Mouse (Mus musculus) limb, embryonic 11.5 days (tissue): Measurements from ENCODE around the gene Gpr18. TPM values are rescaled to one million over a fixed set of nuclear protein-coding genes. Genes with fewer than 3 reads are reported as not detected.

ENCODE experiments used
- ATAC-seq: fragments of 200-750 bp; cut with Nextera tagmentation; 2 replicates; pipeline ENCODE4 v1.8.0; 2017; ENCODE audit warnings: low read depth; ENCODE audit not compliant: insufficient number of reproducible peaks, low FRiP score, low TSS enrichment
- DNase-seq: peaks from one replicate; pipeline ENCODE4 v3.0.0-alpha.2; 2015; ENCODE audit warnings: low spot score
- H3K27ac ChIP-seq: fragments of 300-500 bp; sonication (generic); replicated peaks from 2 replicates; pipeline ENCODE4 v1.5.1; 2014; ENCODE audit warnings: low read depth, mild to moderate bottlenecking, low read length
- H3K27me3 ChIP-seq: fragments of 300-500 bp; sonication (generic); 2 replicates; pipeline ENCODE4 v1.6.1; 2014; ENCODE audit warnings: mild to moderate bottlenecking, low read length, mixed read lengths; ENCODE audit not compliant: control insufficient read depth, insufficient read depth
- H3K36me3 ChIP-seq: fragments of 300-500 bp; sonication (generic); 2 replicates; pipeline ENCODE4 v1.6.1; 2014; ENCODE audit warnings: mild to moderate bottlenecking, low read length, moderate library complexity, mixed read lengths; ENCODE audit not compliant: control insufficient read depth, insufficient read depth
- H3K4me1 ChIP-seq: fragments of 300-500 bp; sonication (generic); 2 replicates; pipeline ENCODE4 v1.6.1; 2014; ENCODE audit warnings: low read length, mixed read lengths; ENCODE audit not compliant: control insufficient read depth, insufficient read depth
- H3K4me2 ChIP-seq: fragments of 300-500 bp; sonication (generic); 2 replicates; pipeline ENCODE4 v1.6.1; 2014; ENCODE audit warnings: low read depth, mild to moderate bottlenecking, moderate library complexity; ENCODE audit not compliant: severe bottlenecking
- H3K4me3 ChIP-seq: fragments of 300-500 bp; sonication (generic); 2 replicates; pipeline ENCODE4 v1.5.1; 2014; ENCODE audit warnings: low read depth, low read length
- H3K9ac ChIP-seq: fragments of 300-500 bp; sonication (generic); 2 replicates; pipeline ENCODE4 v1.6.1; 2014; ENCODE audit warnings: mild to moderate bottlenecking, low read length
- H3K9me3 ChIP-seq: fragments of 300-500 bp; sonication (generic); 2 replicates; pipeline ENCODE4 v1.6.1; 2016; ENCODE audit warnings: low read length; ENCODE audit not compliant: control insufficient read depth
- WGBS: fragments of 180-500 bp; shearing (Covaris S2); extraction: QIAGEN DNeasy Blood & Tissue Kit; methylation state at CpG from one replicate; pipeline ENCODE4 v1.1.7; 2014; 5-methylcytosine and 5-hydroxymethylcytosine counted together
- polyA plus RNA-seq: library from polyadenylated mRNA; unstranded; fragments of >200 nt; fragmentation: Nextera tagmentation; extraction: Ambion mirVana; gene quantifications from 2 replicates; pipeline ENCODE4 v1.2.1, GENCODE M21; 2014

Gpr18 gene
- polyA plus RNA-seq, 1 experiment from 2014 or later, result 0.09 TPM

DNA sequence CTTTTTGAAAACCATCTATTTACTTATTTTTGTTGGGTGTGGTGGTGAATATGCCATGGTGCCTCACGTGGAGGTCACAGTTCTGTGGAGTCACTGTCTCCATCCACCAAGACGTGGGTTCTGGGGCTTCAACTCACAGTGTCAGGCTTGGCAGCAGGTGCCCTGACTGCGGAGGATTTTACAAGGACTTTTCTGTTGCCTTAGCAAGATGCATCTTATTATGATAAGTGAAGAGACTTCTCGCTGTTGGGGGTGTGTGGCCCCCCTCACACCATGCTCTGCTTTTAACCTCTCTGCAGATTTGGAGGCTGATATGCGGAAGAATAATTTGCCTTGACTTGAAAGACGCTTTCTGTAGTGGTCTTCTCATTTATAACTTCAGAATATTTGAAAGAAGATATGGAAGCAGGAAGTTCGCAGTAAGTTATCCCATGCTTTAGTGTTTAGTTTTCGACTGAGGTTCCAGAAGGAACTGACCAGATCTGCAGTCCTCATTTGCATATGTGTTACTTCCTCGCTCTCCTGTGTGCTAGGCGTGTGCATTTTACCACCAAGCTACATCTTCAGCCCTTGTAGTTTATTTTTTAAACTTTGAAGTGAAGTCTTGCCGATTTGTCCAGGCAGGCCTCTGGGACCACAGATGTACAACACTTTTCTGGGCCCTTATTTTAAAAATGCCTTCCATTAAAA is 8.4 kb downstream of the Gpr18 start:
- Histone ChIP-seq H3K4me2 (no peak overlapping the region), H3K9me3 (no peaks in the 10 kb centered on the region), H3K36me3 (peaks cover 6% of the 10 kb centered on the region; the same call in 1 of the 2 replicates), H3K9ac (no peak overlapping the region), H3K4me1 (no peaks in the 10 kb centered on the region), H3K4me3 (no peak overlapping the region), H3K27ac (no peak overlapping the region), H3K27me3 (no peaks in the 10 kb centered on the region)
- DNase-seq (no peak), ATAC-seq (no peak)
- WGBS, result 91% methylated on average over 11 of the region's 11 CpGs

DNA sequence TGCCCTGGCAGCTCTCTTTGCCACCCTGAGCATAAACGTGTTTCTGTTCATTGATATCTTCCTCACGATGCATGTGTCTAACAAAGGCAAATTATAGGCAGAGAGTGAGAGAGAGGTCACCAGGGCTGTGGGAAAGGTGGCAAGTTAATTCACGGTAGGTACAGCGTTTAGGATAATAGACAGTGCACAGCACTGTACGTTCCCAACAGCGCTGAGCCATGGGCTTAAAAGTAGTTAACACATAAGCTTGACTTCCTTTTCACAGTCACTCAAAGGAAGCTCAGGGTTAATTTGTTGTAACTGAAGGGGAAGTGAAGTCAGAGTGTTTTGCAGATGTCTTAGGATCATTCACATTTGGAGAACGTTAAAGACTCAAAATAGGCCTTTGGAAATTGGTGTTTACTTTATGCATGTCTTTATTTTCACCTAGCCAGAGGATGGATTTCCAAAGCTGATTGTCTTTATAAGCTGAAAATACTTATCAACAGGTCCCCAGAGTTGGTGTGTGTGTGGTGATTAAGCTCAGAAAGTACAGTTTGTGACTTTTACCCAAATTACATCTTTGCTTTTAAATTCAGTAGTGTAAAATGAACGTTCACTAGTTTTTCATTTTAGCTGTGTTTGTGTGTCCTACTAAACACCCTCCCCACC is 9.1 kb downstream of the Gpr18 start:
- H3K27me3 ChIP-seq, result no peaks in the 10 kb centered on the region
- no peaks in the 10 kb centered on the region for H3K9me3 ChIP-seq
- H3K36me3 ChIP-seq, result peaks cover 2% of the 10 kb centered on the region; the same call in 1 of the 2 replicates
- ATAC-seq, result no peak
- no peak for DNase-seq
- 70% methylated on average over 8 of the region's 8 CpGs for WGBS
- H3K27ac ChIP-seq, result no peak overlapping the region
- no peaks in the 10 kb centered on the region for H3K4me1 ChIP-seq
- no peak overlapping the region for H3K4me3 ChIP-seq
- no peak overlapping the region for H3K4me2 ChIP-seq
- no peak overlapping the region for H3K9ac ChIP-seq

DNA sequence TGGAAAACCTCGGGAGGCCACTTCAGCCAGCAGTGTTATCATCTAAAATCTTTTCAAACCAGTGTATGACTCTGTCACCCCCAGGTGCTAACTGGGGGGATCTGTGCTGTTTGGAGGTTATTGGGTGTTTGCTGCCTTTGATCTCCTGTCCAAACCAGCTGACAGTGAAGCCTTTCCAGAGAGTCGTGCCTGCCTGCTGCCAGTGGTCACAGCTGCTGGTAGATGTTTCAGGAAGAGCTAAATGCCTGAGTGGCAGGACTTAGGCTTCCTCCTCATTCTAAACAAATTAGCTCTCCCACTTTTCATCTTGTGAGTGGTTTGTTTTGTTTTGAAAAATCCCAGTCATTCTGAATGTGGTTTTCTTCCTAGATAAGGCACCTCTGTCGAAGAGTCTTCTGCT is 10.8 kb downstream of the Gpr18 start:
- DNase-seq (no peak), ATAC-seq (no peak)
- 0 out of 2 replicates have a peak, but pooled peaks cover 2% of the 10 kb centered on the region for H3K36me3 ChIP-seq
- no peak overlapping the region for H3K4me3 ChIP-seq
- no peak overlapping the region for H3K27ac ChIP-seq
- no peaks in the 10 kb centered on the region for H3K9me3 ChIP-seq
- H3K27me3 ChIP-seq, result no peaks in the 10 kb centered on the region
- WGBS, result 17% methylated on average over 3 of the region's 3 CpGs
- no peaks in the 10 kb centered on the region for H3K4me1 ChIP-seq
- H3K4me2 ChIP-seq, result no peak overlapping the region
- H3K9ac ChIP-seq, result no peak overlapping the region

DNA sequence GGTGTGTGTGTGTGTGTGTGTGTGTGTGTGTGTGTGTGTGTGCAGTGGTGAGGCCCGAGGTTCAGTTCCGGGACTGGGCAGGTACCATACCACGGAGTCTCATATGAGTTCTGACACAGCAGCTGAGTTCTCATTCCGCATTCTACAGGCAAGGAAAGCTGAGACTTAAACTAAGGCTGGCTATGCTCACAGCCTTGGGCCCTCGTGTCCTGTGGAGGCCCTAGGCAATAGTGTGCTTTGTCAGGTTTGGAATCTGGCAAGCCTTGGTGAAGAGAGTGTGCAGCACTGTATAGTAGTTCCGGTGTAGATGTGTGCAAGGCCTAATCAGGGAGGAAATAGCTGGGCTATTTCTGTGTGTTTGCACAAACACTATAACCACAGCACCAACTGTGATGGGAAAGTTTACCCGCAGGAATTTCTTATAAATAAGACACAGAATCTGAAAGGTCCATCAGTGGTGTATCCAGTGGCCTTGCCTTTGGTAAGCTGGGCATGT is 12.2 kb downstream of the Gpr18 start:
- DNase-seq, result no peak
- no peaks in the 10 kb centered on the region for H3K4me1 ChIP-seq
- 0 out of 2 replicates have a peak, but pooled peaks cover 2% of the 10 kb centered on the region for H3K36me3 ChIP-seq
- H3K27ac ChIP-seq, result no peak overlapping the region
- ATAC-seq, result no peak
- no peak overlapping the region for H3K4me3 ChIP-seq
- H3K27me3 ChIP-seq, result no peaks in the 10 kb centered on the region
- H3K9me3 ChIP-seq, result no peaks in the 10 kb centered on the region
- WGBS, result 93% methylated on average over 7 of the region's 7 CpGs
- no peak overlapping the region for H3K9ac ChIP-seq
- no peak overlapping the region for H3K4me2 ChIP-seq

DNA sequence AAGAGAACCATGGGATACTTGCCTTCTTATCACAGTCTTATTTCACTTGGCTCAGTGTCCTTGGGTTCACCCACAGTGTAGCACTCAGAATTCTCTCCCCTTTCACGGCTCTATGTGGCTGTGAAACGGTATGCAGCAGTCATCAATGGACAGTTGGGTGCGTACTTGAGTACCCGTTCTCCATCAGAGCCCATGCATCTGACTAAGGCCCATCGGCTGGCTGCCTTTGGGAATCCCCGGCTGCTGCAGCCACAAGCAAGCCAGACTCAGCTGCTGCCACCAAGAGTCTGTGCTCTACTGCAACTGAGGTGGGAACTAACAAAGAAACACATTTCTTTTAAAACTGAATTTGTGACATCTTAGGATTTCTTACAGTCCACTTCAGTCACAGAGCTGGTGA is 14.1 kb downstream of the Gpr18 start:
- H3K4me1 ChIP-seq, result no peaks in the 10 kb centered on the region
- no peak overlapping the region for H3K27ac ChIP-seq
- ATAC-seq (no peak), DNase-seq (no peak)
- no peaks in the 10 kb centered on the region for H3K27me3 ChIP-seq
- no peak overlapping the region for H3K4me2 ChIP-seq
- H3K9ac ChIP-seq, result no peak overlapping the region
- H3K9me3 ChIP-seq, result no peaks in the 10 kb centered on the region
- H3K4me3 ChIP-seq, result no peak overlapping the region
- 91% methylated on average over 6 of the region's 6 CpGs for WGBS
- 0 out of 2 replicates have a peak, but pooled peaks cover 2% of the 10 kb centered on the region for H3K36me3 ChIP-seq

DNA sequence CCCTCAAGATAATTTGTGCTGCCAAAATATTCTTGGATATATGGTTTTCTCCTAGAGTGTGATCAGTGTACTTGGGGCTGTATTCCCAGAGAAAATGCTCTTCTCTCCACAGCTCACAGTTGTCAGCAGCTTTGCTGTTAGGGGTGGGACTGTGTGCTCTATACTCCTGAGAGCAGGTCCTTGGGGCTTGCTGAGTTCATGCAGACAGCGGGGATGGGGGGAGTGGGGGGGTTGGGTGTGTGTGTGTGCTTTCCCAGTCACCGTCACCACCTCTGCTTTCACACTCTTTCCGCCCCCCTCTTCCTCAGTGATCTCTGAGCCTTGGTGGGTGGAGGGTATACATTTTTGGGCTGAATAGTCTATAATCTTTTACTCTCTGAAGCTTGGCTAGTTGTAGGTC is 16.5 kb downstream of the Gpr18 start:
- 82% methylated on average over 3 of the region's 3 CpGs for WGBS
- no peak for DNase-seq

DNA sequence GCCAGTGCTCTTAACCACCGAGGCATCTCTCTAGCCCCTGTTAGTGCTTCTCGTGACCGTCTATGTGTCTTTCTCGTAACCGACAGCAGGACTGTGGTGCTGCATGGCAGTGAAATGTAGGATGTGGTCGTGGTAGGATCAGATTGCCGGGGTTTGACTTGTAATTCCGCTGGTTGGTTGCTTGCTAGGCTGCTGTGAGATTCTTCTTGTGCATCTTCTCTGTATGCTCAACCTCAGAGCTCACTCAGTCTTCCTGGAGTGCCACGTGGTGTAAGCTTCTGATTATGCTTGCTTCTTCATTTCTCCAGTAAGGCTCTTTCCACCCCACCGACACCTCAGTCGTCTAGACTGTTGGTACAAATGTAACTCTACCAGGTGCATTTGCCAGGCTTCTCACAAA is 17.1 kb downstream of the Gpr18 start:
- Histone ChIP-seq H3K27me3 (no peaks in the 10 kb centered on the region), H3K36me3 (0 out of 2 replicates have a peak, but pooled peaks cover 2% of the 10 kb centered on the region), H3K4me3 (no peak overlapping the region), H3K27ac (no peak overlapping the region), H3K9ac (no peak overlapping the region), H3K9me3 (no peaks in the 10 kb centered on the region), H3K4me1 (no peaks in the 10 kb centered on the region), H3K4me2 (no peak overlapping the region)
- DNase-seq, result no peak
- WGBS, result 92% methylated on average over 11 of the region's 11 CpGs
- ATAC-seq, result no peak

More for the DNA sequence above, 16.5 kb downstream of the Gpr18 start:
- Histone ChIP-seq H3K4me2 (no peak overlapping the region), H3K4me3 (no peak overlapping the region), H3K27ac (no peak overlapping the region), H3K27me3 (no peaks in the 10 kb centered on the region), H3K36me3 (0 out of 2 replicates have a peak, but pooled peaks cover 2% of the 10 kb centered on the region), H3K9me3 (no peaks in the 10 kb centered on the region), H3K4me1 (no peaks in the 10 kb centered on the region), H3K9ac (no peak overlapping the region)
- ATAC-seq, result no peak

DNA sequence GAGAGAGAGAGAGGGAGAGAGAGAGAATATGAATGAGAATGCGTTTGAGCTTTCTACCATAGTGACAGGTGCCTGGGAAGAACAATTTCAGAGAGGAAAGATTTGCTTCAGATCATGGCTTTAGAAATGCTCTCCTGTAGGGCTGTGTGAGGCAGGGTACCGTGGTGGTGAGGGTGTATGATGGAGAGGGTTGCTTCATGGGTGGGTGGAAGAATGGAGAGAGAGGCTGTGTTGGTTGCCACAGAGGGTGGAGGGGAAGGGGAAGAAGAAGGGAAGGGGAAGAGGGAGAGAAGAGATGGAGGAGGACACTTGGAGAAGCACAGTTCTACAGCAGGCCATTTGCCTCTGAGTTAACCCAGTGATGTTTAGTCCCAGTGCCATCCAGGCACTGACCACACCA is 17.8 kb downstream of the Gpr18 start:
- H3K9me3 ChIP-seq, result no peaks in the 10 kb centered on the region
- no peak for DNase-seq
- H3K4me1 ChIP-seq, result no peaks in the 10 kb centered on the region
- H3K9ac ChIP-seq, result no peak overlapping the region
- H3K4me3 ChIP-seq, result no peak overlapping the region
- no peaks in the 10 kb centered on the region for H3K27me3 ChIP-seq
- no peak overlapping the region for H3K27ac ChIP-seq
- H3K4me2 ChIP-seq, result no peak overlapping the region
- 0 out of 2 replicates have a peak, but pooled peaks cover 2% of the 10 kb centered on the region for H3K36me3 ChIP-seq
- 93% methylated on average over 2 of the region's 2 CpGs for WGBS
- ATAC-seq, result no peak
